Mouse (Mus musculus): ENCODE data around the gene Srebf1. TPM values are rescaled to one million over a fixed set of nuclear protein-coding genes. Genes with fewer than 3 reads are reported as not detected.
A peak's percentile ranks its signal among the peaks of the same experiment; 100 is the strongest.

Srebf1 gene
- polyA plus RNA-seq, 1 experiment from 2014 or later = 36.1 TPM

DNA sequence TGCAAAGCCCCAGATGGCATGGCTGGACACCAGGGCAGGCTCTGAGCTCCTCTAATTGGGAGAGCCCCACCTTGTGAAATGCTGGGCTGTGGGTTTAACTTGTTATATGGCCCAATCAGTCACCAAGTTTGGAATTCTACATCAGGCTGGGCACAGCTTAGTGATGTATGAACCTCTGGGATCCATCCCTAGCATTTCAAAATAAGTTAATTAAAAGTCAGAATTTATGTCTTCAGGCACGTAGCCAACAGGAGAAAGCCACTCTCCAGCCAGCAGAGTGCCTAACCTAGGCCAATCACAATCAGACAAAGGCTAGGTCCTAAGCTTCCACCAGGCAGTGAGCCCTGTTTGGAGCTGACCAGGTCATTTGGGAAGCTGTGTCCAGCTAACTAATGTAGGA, 5.7 kb downstream of the Srebf1 start:
- Histone ChIP-seq H3K36me3 (ENCODE audit: control insufficient read depth, insufficient read depth) (no peaks in the 10 kb centered on the region), H3K27ac (ENCODE audit: low read length) (no peak overlapping the region), H3K4me1 (ENCODE audit: control insufficient read depth, insufficient read depth, low read length) (peaks cover 30% of the 10 kb centered on the region), H3K4me3 (ENCODE audit: low read length) (no peak overlapping the region), H3K27me3 (ENCODE audit: control insufficient read depth, insufficient read depth, low read length) (no peaks in the 10 kb centered on the region), H3K9ac (ENCODE audit: low read length) (no peak overlapping the region), H3K4me2 (ENCODE audit: low read depth, low read length) (no peak overlapping the region), H3K9me3 (replicated peaks; ENCODE audit: control insufficient read depth, low read length) (no peaks in the 10 kb centered on the region)
- 89% methylated on average over 1 of the region's 1 CpGs for WGBS
- ATAC-seq (replicated peaks; ENCODE audit: extremely low read depth, insufficient read depth, low FRiP score) = no peak

DNA sequence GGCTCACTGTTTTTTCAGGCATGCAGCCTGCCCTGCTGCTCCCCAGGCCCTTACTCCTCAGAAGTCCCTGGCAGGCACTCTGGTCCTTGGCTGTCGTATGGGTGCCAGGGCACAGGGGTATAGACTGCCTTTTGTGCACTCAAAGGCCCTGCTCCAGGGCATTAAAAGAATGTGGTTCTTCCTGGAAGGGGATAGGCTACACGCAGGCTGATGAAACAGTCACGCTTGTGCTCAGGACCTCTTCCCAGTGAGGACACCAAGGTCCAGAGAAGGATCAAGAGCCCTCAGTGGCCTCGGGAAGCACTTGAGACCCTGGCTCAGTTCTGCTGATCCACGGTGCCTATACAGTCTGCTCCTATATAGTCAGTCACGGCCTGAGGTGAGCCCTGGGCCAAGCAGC, 9.1 kb downstream of the Srebf1 start:
- H3K4me2 ChIP-seq (ENCODE audit: low read depth, low read length) = no peak overlapping the region
- no peaks in the 10 kb centered on the region for H3K27me3 ChIP-seq (ENCODE audit: control insufficient read depth, insufficient read depth, low read length)
- no peaks in the 10 kb centered on the region for H3K9me3 ChIP-seq (replicated peaks; ENCODE audit: control insufficient read depth, low read length)
- ATAC-seq (replicated peaks; ENCODE audit: extremely low read depth, insufficient read depth, low FRiP score) = no peak
- H3K4me3 ChIP-seq (ENCODE audit: low read length) = no peak overlapping the region
- no peaks in the 10 kb centered on the region for H3K36me3 ChIP-seq (ENCODE audit: control insufficient read depth, insufficient read depth)
- WGBS = 66% methylated on average over 6 of the region's 6 CpGs
- no peak overlapping the region; the same call in 1 of the 2 replicates for H3K9ac ChIP-seq (ENCODE audit: low read length)
- H3K27ac ChIP-seq (ENCODE audit: low read length) = no peak overlapping the region
- peaks cover 43% of the 10 kb centered on the region for H3K4me1 ChIP-seq (ENCODE audit: control insufficient read depth, insufficient read depth, low read length)

DNA sequence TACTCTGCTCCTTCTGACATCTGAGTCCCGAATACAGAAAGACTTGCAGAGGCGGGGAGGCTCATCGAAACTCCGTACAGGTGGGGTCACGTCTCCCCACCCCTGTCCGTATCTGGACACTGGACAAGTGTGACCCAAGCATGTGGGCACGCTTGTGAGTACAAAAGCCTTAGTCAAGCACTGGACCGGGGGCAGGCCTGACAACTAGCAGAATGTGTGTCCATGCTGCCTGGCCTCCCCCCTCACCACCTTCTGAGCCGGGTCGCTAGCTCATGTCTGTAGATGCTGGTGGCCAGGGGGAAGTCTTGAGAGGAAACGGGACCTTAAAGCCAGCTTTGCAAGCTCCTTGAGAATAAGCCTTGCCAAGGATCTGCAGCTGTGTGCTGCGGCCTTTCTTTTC, 10.6 kb downstream of the Srebf1 start:
- no peak for ATAC-seq (replicated peaks; ENCODE audit: extremely low read depth, insufficient read depth, low FRiP score)
- Histone ChIP-seq H3K27me3 (ENCODE audit: control insufficient read depth, insufficient read depth, low read length) (no peaks in the 10 kb centered on the region), H3K27ac (ENCODE audit: low read length) (no peak overlapping the region), H3K4me3 (ENCODE audit: low read length) (no peak overlapping the region), H3K36me3 (ENCODE audit: control insufficient read depth, insufficient read depth) (peaks cover 2% of the 10 kb centered on the region; the same call in 1 of the 2 replicates), H3K9me3 (replicated peaks; ENCODE audit: control insufficient read depth, low read length) (no peaks in the 10 kb centered on the region), H3K4me2 (ENCODE audit: low read depth, low read length) (no peak overlapping the region), H3K9ac (ENCODE audit: low read length) (no peak overlapping the region), H3K4me1 (ENCODE audit: control insufficient read depth, insufficient read depth, low read length) (peaks cover 51% of the 10 kb centered on the region)
- WGBS = 71% methylated on average over 12 of the region's 12 CpGs

DNA sequence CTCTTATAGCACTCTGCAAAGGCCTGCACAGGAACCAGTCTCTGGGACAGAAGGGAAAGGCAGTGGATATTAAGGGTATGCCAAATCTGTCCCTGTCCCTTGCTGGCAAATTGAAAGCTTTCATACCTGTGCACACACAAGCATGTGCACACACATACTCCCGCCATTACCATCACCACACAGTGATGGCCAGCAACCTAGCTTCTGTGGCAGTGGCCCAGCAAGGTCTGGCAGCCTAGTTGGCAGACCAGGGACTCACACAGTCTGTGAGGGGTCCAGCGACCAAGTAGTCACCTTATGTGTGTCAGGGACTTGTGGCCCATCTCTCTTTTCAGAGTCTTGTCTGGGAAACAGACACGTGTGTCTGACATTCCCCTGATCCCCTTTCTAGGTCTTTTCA, 11.2 kb downstream of the Srebf1 start:
- Histone ChIP-seq H3K4me3 (ENCODE audit: low read length) (no peak overlapping the region), H3K9ac (ENCODE audit: low read length) (peak overlapping the region; percentile 67), H3K9me3 (replicated peaks; ENCODE audit: control insufficient read depth, low read length) (no peaks in the 10 kb centered on the region), H3K4me1 (ENCODE audit: control insufficient read depth, insufficient read depth, low read length) (peaks cover 51% of the 10 kb centered on the region), H3K4me2 (ENCODE audit: low read depth, low read length) (no peak overlapping the region; the same call in 1 of the 2 replicates), H3K27me3 (ENCODE audit: control insufficient read depth, insufficient read depth, low read length) (no peaks in the 10 kb centered on the region), H3K36me3 (ENCODE audit: control insufficient read depth, insufficient read depth) (peaks cover 5% of the 10 kb centered on the region; the same call in 1 of the 2 replicates), H3K27ac (ENCODE audit: low read length) (peak overlapping the region; percentile 91)
- ATAC-seq (replicated peaks; ENCODE audit: extremely low read depth, insufficient read depth, low FRiP score) = no peak
- WGBS = 63% methylated on average over 3 of the region's 3 CpGs

DNA sequence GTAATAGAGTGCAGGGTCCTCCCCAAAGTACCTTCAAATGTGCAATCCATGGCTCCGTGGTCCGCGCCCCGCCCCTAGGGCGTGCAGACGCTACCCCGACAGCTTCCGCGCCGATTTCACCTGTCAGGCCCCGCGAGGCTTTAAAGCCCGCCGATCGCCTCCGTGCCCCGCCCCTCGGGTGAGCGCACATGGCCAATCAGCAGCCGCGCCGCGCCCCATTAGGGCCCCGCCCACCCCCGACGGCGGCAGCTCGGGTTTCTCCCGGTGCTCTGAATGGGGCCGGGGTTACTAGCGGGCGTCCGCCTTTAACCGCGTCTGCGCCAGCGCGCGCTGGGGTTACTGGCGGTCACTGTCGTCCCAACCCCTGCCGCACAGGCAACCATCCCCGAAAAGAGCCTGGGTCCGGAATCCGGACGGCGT, 12.1 kb downstream of the Srebf1 start:
- no peaks in the 10 kb centered on the region for H3K27me3 ChIP-seq (ENCODE audit: control insufficient read depth, insufficient read depth, low read length)
- peak overlapping the region; percentile 82 for H3K4me2 ChIP-seq (ENCODE audit: low read depth, low read length)
- H3K4me1 ChIP-seq (ENCODE audit: control insufficient read depth, insufficient read depth, low read length) = peaks cover 48% of the 10 kb centered on the region
- no peaks in the 10 kb centered on the region for H3K9me3 ChIP-seq (replicated peaks; ENCODE audit: control insufficient read depth, low read length)
- peak; percentile 91 for ATAC-seq (replicated peaks; ENCODE audit: extremely low read depth, insufficient read depth, low FRiP score)
- peak overlapping the region; percentile 70 for H3K9ac ChIP-seq (ENCODE audit: low read length)
- WGBS = under 1% methylated on average over 47 of the region's 47 CpGs
- H3K36me3 ChIP-seq (ENCODE audit: control insufficient read depth, insufficient read depth) = peaks cover 8% of the 10 kb centered on the region; the same call in 1 of the 2 replicates
- H3K4me3 ChIP-seq (ENCODE audit: low read length) = peak overlapping the region; percentile 53
- H3K27ac ChIP-seq (ENCODE audit: low read length) = peak overlapping the region; percentile 91

DNA sequence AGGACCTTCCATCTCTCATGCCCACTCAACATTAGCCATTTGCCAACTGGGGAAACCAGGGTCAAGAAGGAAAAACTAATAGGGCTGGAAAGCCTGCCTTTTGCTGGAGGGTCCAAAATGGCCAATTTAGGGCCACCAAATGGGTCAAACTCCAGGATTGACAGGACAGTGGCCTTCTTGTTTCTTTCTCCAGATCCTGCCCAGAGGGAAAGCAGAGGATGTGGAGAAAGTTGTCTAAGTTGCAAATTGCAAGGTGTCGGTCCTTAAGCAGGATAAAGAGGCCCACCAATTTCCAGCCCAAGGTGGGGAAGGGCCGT, 12.5 kb downstream of the Srebf1 start:
- Histone ChIP-seq H3K4me1 (ENCODE audit: control insufficient read depth, insufficient read depth, low read length) (peaks cover 48% of the 10 kb centered on the region), H3K27ac (ENCODE audit: low read length) (peak overlapping the region; percentile 91), H3K27me3 (ENCODE audit: control insufficient read depth, insufficient read depth, low read length) (no peaks in the 10 kb centered on the region), H3K4me3 (ENCODE audit: low read length) (peak overlapping the region; percentile 53), H3K36me3 (ENCODE audit: control insufficient read depth, insufficient read depth) (peaks cover 12% of the 10 kb centered on the region; the same call in 1 of the 2 replicates), H3K9ac (ENCODE audit: low read length) (peak overlapping the region; percentile 70), H3K9me3 (replicated peaks; ENCODE audit: control insufficient read depth, low read length) (no peaks in the 10 kb centered on the region), H3K4me2 (ENCODE audit: low read depth, low read length) (peak overlapping the region; percentile 82)
- 2% methylated on average over 2 of the region's 2 CpGs for WGBS
- ATAC-seq (replicated peaks; ENCODE audit: extremely low read depth, insufficient read depth, low FRiP score) = no peak

DNA sequence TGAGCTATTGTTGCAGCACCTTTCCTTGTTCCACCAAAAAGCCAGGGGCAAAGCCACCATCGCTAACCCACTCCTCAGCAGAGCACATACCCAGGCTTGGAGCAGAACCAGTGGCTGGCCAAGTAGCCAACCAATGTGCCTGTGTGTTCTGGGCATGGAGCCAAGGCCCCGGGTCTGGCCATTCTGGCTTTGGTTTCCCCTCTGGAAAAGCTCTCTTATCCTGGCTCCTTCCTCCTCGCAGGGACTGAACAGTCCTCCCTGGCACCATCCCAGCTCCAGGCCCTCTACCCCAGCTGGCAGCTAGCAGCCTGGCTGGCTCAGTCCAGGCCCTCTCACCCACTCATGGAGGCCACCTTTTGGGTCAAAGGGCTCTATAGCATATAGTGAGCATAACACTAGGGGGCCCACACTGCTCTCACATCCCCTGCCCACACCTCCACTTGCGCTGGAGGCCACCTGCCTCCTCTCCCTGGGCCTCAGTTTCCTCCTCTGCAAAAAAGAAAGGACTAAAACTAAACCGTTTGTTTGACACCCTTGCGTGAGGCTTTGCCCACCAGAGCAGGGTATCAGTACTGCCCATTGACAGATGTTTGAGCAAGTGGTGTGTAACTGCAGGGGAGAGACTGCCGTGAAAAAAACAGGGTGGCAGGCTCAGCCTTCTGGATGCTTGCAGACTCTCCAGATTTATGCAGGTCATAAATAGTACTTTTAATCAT, 13.0 kb downstream of the Srebf1 start:
- Histone ChIP-seq H3K36me3 (ENCODE audit: control insufficient read depth, insufficient read depth) (peaks cover 16% of the 10 kb centered on the region), H3K9me3 (replicated peaks; ENCODE audit: control insufficient read depth, low read length) (no peaks in the 10 kb centered on the region), H3K4me2 (ENCODE audit: low read depth, low read length) (peak overlapping the region; percentile 82), H3K4me3 (ENCODE audit: low read length) (peak overlapping the region; percentile 53), H3K9ac (ENCODE audit: low read length) (peak overlapping the region; percentile 70), H3K27ac (ENCODE audit: low read length) (peak overlapping the region; percentile 91), H3K27me3 (ENCODE audit: control insufficient read depth, insufficient read depth, low read length) (no peaks in the 10 kb centered on the region), H3K4me1 (ENCODE audit: control insufficient read depth, insufficient read depth, low read length) (peaks cover 48% of the 10 kb centered on the region)
- WGBS = 23% methylated on average over 7 of the region's 7 CpGs
- ATAC-seq (replicated peaks; ENCODE audit: extremely low read depth, insufficient read depth, low FRiP score) = peak; percentile 67

DNA sequence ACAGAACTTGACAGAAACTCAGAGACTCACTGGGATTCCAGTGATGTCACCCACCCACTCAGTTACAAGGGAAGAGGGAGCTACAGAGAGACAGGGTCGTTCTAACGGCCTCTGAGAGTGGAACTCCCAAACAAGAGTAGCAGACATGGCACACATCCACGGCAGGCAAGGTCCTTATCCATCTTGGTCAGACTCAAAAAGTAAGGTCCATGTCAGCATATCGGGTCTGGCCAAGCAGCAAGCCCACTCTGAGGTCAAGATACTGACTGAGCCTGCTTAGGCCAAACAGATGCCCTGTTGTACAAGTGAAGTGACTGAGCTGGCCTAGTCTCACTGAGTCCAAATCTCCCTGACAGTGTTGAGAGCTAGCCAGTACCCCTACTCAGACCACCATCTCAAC, 13.7 kb downstream of the Srebf1 start:
- H3K4me1 ChIP-seq (ENCODE audit: control insufficient read depth, insufficient read depth, low read length) = peaks cover 48% of the 10 kb centered on the region
- WGBS = 22% methylated on average over 4 of the region's 4 CpGs
- peak overlapping the region; percentile 53 for H3K4me3 ChIP-seq (ENCODE audit: low read length)
- peak overlapping the region; percentile 91 for H3K27ac ChIP-seq (ENCODE audit: low read length)
- H3K9ac ChIP-seq (ENCODE audit: low read length) = peak overlapping the region; percentile 70
- peaks cover 23% of the 10 kb centered on the region for H3K36me3 ChIP-seq (ENCODE audit: control insufficient read depth, insufficient read depth)
- ATAC-seq (replicated peaks; ENCODE audit: extremely low read depth, insufficient read depth, low FRiP score) = no peak
- H3K4me2 ChIP-seq (ENCODE audit: low read depth, low read length) = peak overlapping the region; percentile 82
- no peaks in the 10 kb centered on the region for H3K27me3 ChIP-seq (ENCODE audit: control insufficient read depth, insufficient read depth, low read length)
- H3K9me3 ChIP-seq (replicated peaks; ENCODE audit: control insufficient read depth, low read length) = no peaks in the 10 kb centered on the region

DNA sequence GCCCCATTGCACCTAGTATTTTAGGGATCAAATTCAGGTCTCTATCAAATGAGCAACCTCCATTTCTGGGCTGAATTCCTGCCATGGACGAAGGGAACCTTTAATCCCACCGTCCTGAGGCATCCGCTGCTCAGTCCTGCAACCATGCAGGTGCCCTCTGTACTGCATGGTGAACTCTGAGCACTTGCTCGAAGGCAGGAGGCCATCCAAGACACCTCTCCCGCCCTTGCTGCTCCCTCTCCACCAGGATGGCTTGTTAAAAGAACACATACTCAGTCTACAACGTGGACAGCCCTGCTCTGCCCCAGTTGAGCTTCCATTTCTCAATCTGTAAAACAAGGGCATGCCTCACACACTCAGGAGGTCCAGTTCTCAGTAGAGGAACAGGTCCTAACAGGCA, 14.2 kb downstream of the Srebf1 start:
- peak overlapping the region; percentile 82 for H3K4me2 ChIP-seq (ENCODE audit: low read depth, low read length)
- H3K4me1 ChIP-seq (ENCODE audit: control insufficient read depth, insufficient read depth, low read length) = peaks cover 45% of the 10 kb centered on the region
- peaks cover 27% of the 10 kb centered on the region for H3K36me3 ChIP-seq (ENCODE audit: control insufficient read depth, insufficient read depth)

More for the DNA sequence above, 14.2 kb downstream of the Srebf1 start:
- H3K27me3 ChIP-seq (ENCODE audit: control insufficient read depth, insufficient read depth, low read length) = no peaks in the 10 kb centered on the region
- ATAC-seq (replicated peaks; ENCODE audit: extremely low read depth, insufficient read depth, low FRiP score) = no peak
- peak overlapping the region; percentile 91 for H3K27ac ChIP-seq (ENCODE audit: low read length)
- H3K4me3 ChIP-seq (ENCODE audit: low read length) = peak overlapping the region; percentile 53
- H3K9me3 ChIP-seq (replicated peaks; ENCODE audit: control insufficient read depth, low read length) = no peaks in the 10 kb centered on the region
- H3K9ac ChIP-seq (ENCODE audit: low read length) = peak overlapping the region; percentile 70
- WGBS = 61% methylated on average over 6 of the region's 6 CpGs
